Mouse (Mus musculus): ENCODE measurements around the gene Dcst2.

DNA sequence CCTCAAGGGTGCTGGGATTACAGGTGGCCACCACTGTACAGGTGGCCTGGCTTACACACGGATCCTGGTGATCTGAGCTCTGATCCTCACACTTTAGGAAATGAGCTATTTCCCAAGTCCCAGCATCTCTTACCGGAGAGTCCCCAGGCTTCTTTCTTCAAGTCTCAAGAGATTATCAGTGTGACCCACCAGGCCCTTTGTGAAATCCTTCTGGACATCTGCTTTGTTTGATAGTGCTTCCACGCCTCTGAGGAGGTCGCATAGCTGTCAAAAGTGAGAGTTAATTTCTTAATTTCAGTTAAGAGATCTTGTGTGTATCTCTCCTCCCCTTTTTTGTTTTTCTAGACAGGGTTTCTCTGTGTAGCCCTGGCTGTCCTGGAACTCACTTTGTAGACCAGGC is 64.1 kb downstream of the Dcst2 start:
- no peak for TF ChIP-seq GATA1 (IDR thresholded peaks at IDR 0.05; ENCODE audit: borderline replicate concordance, low read length)
- TF ChIP-seq FLI1 (IDR thresholded peaks at IDR 0.05; ENCODE audit: low read length), result no peak

All from megakaryocyte, embryonic 14.5 days (primary cell).